Mouse (Mus musculus) kidney, postnatal 0 days (tissue): ENCODE data around the gene C3. TPM values are rescaled to one million over a fixed set of nuclear protein-coding genes. Genes with fewer than 3 reads are reported as not detected.

Experiments
- ATAC-seq: fragments of 200-750 bp; cut with Nextera tagmentation; replicated peaks from 2 replicates; pipeline ENCODE4 v1.8.0; 2017; ENCODE audit warnings: low read depth, moderate number of reproducible peaks, moderate TSS enrichment, moderate library complexity; ENCODE audit not compliant: low FRiP score
- DNase-seq: peaks from one replicate; pipeline ENCODE4 v3.0.0-alpha.2; 2016; ENCODE audit warnings: low spot score
- H3K27ac ChIP-seq: fragments of 300-500 bp; sonication (generic); 2 replicates; pipeline ENCODE4 v1.5.1; 2014; ENCODE audit warnings: mild to moderate bottlenecking
- H3K27me3 ChIP-seq: fragments of 300-500 bp; sonication (generic); 2 replicates; pipeline ENCODE4 v1.6.1; 2014; ENCODE audit warnings: low read length, mixed read lengths; ENCODE audit not compliant: insufficient read depth
- H3K36me3 ChIP-seq: fragments of 300-500 bp; sonication (generic); 2 replicates; pipeline ENCODE4 v1.6.1; 2014; ENCODE audit warnings: low read length, mixed read lengths; ENCODE audit not compliant: insufficient read depth
- H3K4me1 ChIP-seq: fragments of 300-500 bp; sonication (generic); replicated peaks from 2 replicates; pipeline ENCODE4 v1.6.1; 2014; ENCODE audit warnings: antibody characterized with exemption, low read length, mixed read lengths; ENCODE audit not compliant: insufficient read depth
- H3K4me2 ChIP-seq: fragments of 300-500 bp; sonication (generic); 2 replicates; pipeline ENCODE4 v1.6.1; 2014; ENCODE audit warnings: mild to moderate bottlenecking, low read length, moderate library complexity, mixed read lengths
- H3K4me3 ChIP-seq: fragments of 300-500 bp; sonication (generic); replicated peaks from 2 replicates; pipeline ENCODE4 v1.5.1; 2014; ENCODE audit warnings: low read depth, low read length
- H3K9ac ChIP-seq: fragments of 300-500 bp; sonication (generic); 2 replicates; pipeline ENCODE4 v1.6.1; 2014; ENCODE audit warnings: low read depth, low read length
- H3K9me3 ChIP-seq: fragments of 300-500 bp; sonication (generic); replicated peaks from 2 replicates; pipeline ENCODE4 v1.6.1; 2016; ENCODE audit warnings: low read length, inconsistent platforms, mixed read lengths
- CTCF ChIP-seq: IDR thresholded peaks from 2 replicates; pipeline ENCODE4 v1.5.1; 2016; ENCODE audit warnings: antibody characterized with exemption, low read depth, mild to moderate bottlenecking, moderate library complexity
- WGBS: fragments of 180-500 bp; shearing (Covaris S2); extraction: QIAGEN DNeasy Blood & Tissue Kit; methylation state at CpG from one replicate; pipeline ENCODE4 v1.1.7; 2014; 5-methylcytosine and 5-hydroxymethylcytosine counted together
- polyA plus RNA-seq: library from polyadenylated mRNA; unstranded; fragments of >200 nt; fragmentation: Nextera tagmentation; extraction: Ambion mirVana; gene quantifications from 2 replicates; pipeline ENCODE4 v1.2.1, GENCODE M21; 2015

C3 gene
- polyA plus RNA-seq, 1 experiment from 2014 or later: 2.9 TPM

GRCm38 (mm10) chr17:57251431-57251830 is 23.5 kb upstream of the C3 start:
- Histone ChIP-seq H3K36me3 (peaks cover 20% of the 10 kb centered on the region; the same call in 1 of the 2 replicates), H3K9ac (no peak overlapping the region), H3K9me3 (no peaks in the 10 kb centered on the region), H3K4me3 (no peak overlapping the region), H3K4me2 (peak overlapping the region; percentile 96; the same call in 1 of the 2 replicates), H3K27me3 (no peaks in the 10 kb centered on the region), H3K4me1 (peaks cover 11% of the 10 kb centered on the region), H3K27ac (no peak overlapping the region)
- no peak for DNase-seq
- no peak for ATAC-seq
- 94% methylated on average over 3 of the region's 3 CpGs for WGBS
- no peak for TF ChIP-seq CTCF

- peak overlapping the region; percentile 79 for H3K4me3 ChIP-seq
- H3K4me2 ChIP-seq: peak overlapping the region; percentile 96
- no peak for TF ChIP-seq CTCF
- H3K27me3 ChIP-seq: no peaks in the 10 kb centered on the region
- H3K9ac ChIP-seq: peak overlapping the region; percentile 71
- peaks cover 18% of the 10 kb centered on the region; the same call in 1 of the 2 replicates for H3K36me3 ChIP-seq
- DNase-seq (peak; percentile 40), ATAC-seq (no peak)
- H3K27ac ChIP-seq: peak overlapping the region; percentile 83
- 1% methylated on average over 33 of the region's 33 CpGs for WGBS
- H3K9me3 ChIP-seq: no peaks in the 10 kb centered on the region
- peaks cover 12% of the 10 kb centered on the region for H3K4me1 ChIP-seq
Observed at GRCm38 (mm10) chr17:57250461-57251160, 22.7 kb upstream of the C3 start.

GRCm38 (mm10) chr17:57249186-57250181 is 21.5 kb upstream of the C3 start, which contains the start of gene Trip10:
Gene Trip10, plus strand, starts transcription at chr17:57249455.
- H3K4me2 ChIP-seq: peak within 1 kb of the TSS; percentile 96
- H3K4me1 ChIP-seq: peaks cover 12% of the 10 kb centered on the region
- H3K36me3 ChIP-seq: peaks cover 9% of the 10 kb centered on the region; the same call in 1 of the 2 replicates
- peak; percentile 40 for ATAC-seq
- H3K27me3 ChIP-seq: no peaks in the 10 kb centered on the region
- DNase-seq: peak; percentile 96
- H3K9me3 ChIP-seq: no peaks in the 10 kb centered on the region
- H3K9ac ChIP-seq: peak within 1 kb of the TSS; percentile 71
- under 1% methylated on average over 47 of the region's 52 CpGs for WGBS
- peak within 1 kb of the TSS; percentile 88 for H3K27ac ChIP-seq
- peak; percentile 50 for TF ChIP-seq CTCF
- peak within 1 kb of the TSS; percentile 79 for H3K4me3 ChIP-seq

GRCm38 (mm10) chr17:57248771-57249170 is 20.8 kb upstream of the C3 start:
- peak overlapping the region; percentile 35; the same call in 1 of the 2 replicates for H3K9ac ChIP-seq
- no peaks in the 10 kb centered on the region for H3K9me3 ChIP-seq
- 5% methylated on average over 13 of the region's 13 CpGs for WGBS
- no peaks in the 10 kb centered on the region for H3K27me3 ChIP-seq
- H3K4me1 ChIP-seq: peaks cover 12% of the 10 kb centered on the region
- H3K4me3 ChIP-seq: peak overlapping the region; percentile 79
- ATAC-seq: no peak
- peaks cover 11% of the 10 kb centered on the region; the same call in 1 of the 2 replicates for H3K36me3 ChIP-seq
- TF ChIP-seq CTCF: no peak
- peak overlapping the region; percentile 96 for H3K4me2 ChIP-seq
- H3K27ac ChIP-seq: peak overlapping the region; percentile 88
- no peak for DNase-seq

- Histone ChIP-seq H3K9ac (peak within 1 kb of the TSS; percentile 75), H3K4me2 (peak within 1 kb of the TSS; percentile 96), H3K27me3 (no peaks in the 10 kb centered on the region), H3K4me1 (peaks cover 12% of the 10 kb centered on the region), H3K4me3 (peak within 1 kb of the TSS; percentile 79), H3K27ac (peak within 1 kb of the TSS; percentile 88), H3K36me3 (peaks cover 11% of the 10 kb centered on the region; the same call in 1 of the 2 replicates), H3K9me3 (no peaks in the 10 kb centered on the region)
- ATAC-seq (peak; percentile 58), DNase-seq (peak; percentile 94)
- peak; percentile 90 for TF ChIP-seq CTCF
- WGBS: under 1% methylated on average over 12 of the region's 12 CpGs
Observed at GRCm38 (mm10) chr17:57248201-57248699, 20.3 kb upstream of the C3 start, which contains the start of gene Gpr108. Gene Gpr108, minus strand, starts transcription at chr17:57248446.
